Mouse (Mus musculus) large intestine, adult 2 months (tissue): Measurements from ENCODE around the gene Prpf40a. TPM values are rescaled to one million over a fixed set of nuclear protein-coding genes. Genes with fewer than 3 reads are reported as not detected.

Experiments used
- DNase-seq: peaks from one replicate; pipeline ENCODE4 v3.0.0-alpha.2; 2012; ENCODE audit warnings: low read depth, low spot score
- WGBS: fragments of 180-500 bp; shearing (Covaris S2); methylation state at CpG from one replicate; pipeline ENCODE4 v1.1.7; 2018; 5-methylcytosine and 5-hydroxymethylcytosine counted together
- polyA plus RNA-seq: library from polyadenylated mRNA; depleted of rRNA; stranded (reverse); fragments of >200 nt; gene quantifications from 2 replicates; pipeline ENCODE4 v1.2.3, GENCODE M21; 2012; rRNA removed

Gene Prpf40a
- polyA plus RNA-seq, 1 experiment, result 9.1 TPM

- 77% methylated on average over 5 of the region's 5 CpGs for WGBS
- no peak for DNase-seq
These were observed 82.5 kb downstream of the Prpf40a start for GRCm38 (mm10) chr2:53108547-53108946.

DNA sequence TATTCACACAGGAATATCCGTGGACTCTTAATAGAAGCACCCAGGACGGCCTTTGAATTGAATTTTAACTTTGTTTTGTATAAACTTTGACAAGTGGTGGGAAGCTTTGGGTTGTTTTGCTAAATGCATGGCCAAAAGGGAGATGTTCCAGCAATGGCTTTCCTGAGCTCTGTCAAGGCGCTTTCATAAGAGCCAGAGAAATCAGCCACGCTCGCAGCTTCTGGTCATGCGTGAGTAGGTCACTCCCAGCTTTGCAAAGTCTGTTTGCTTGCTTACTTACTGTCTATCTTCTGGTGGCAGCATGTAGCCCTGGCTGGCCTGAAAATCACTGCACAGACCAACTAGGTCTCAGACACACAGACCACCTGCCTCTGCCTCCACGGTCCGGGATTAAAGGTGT lies 84.6 kb downstream of the Prpf40a start:
- WGBS, result 85% methylated on average over 8 of the region's 8 CpGs
- no peak for DNase-seq

- WGBS, result 76% methylated on average over 7 of the region's 7 CpGs
- no peak for DNase-seq
These were observed 85.0 kb downstream of the Prpf40a start for GRCm38 (mm10) chr2:53106056-53106455.

DNA sequence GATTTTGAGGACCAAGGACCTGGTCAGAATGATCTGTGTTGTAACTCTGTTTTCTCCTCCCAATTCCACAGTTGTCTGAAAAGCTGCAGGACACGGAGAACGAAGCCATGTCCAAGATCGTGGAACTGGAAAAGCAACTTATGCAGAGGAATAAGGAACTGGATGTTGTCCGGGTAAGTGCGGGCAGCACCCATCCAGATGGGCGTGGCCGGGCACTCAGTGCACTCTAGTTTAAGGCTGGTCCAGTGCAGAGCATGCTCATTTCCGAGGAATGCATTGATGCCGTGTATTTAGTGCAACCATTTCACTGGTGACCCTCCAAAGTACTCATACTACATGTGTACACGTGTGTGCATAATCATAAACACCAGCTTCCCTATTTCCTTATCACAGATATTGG lies 85.7 kb downstream of the Prpf40a start:
- DNase-seq, result no peak
- 39% methylated on average over 10 of the region's 10 CpGs for WGBS

DNA sequence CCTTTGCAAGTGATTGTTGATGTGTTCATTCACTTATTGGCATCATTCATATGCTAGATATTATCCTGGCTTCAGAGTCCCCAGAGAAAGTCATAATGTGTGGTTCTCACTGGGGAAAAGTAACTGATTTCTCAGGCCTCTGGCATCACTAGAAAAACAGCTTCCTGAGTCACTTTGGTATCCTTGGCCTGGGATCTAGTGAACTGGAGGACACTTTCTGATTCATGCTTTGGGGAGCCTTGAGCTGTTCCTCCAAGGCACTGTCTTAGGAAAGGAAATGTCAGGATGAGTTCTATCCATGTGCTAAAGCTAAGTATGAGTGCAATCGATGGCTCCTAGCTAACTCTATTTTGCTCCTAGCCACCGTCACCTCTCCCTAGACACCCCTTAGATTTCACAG lies 88.2 kb downstream of the Prpf40a start:
- no peak for DNase-seq
- 96% methylated on average over 2 of the region's 2 CpGs for WGBS

- WGBS, result 79% methylated on average over 11 of the region's 11 CpGs
- DNase-seq, result no peak
These were observed 89.0 kb downstream of the Prpf40a start for GRCm38 (mm10) chr2:53101885-53102740.

DNA sequence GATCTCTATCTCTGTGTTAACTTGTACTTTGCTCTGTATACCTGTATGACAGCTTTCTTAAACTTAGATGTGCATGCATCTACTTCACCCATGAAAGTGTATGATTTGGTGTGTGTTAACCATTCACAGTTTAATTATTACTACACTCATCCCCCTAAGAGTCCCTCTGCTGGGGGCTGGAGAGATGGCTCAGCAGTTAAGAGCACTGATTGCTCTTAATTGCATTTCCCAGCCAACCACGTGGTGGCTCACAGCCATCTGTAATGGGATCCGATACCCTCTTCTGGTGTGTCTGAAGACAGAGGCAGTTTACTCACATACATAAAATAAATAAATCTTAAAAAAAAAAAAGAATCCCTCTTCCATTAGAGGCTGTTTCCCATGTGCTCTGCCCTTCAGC lies 91.0 kb downstream of the Prpf40a start:
- WGBS, result 39% methylated on average over 2 of the region's 2 CpGs
- DNase-seq, result no peak

- 90% methylated on average over 3 of the region's 3 CpGs for WGBS
- no peak for DNase-seq
These were observed 95.6 kb downstream of the Prpf40a start for GRCm38 (mm10) chr2:53095489-53095888.

DNA sequence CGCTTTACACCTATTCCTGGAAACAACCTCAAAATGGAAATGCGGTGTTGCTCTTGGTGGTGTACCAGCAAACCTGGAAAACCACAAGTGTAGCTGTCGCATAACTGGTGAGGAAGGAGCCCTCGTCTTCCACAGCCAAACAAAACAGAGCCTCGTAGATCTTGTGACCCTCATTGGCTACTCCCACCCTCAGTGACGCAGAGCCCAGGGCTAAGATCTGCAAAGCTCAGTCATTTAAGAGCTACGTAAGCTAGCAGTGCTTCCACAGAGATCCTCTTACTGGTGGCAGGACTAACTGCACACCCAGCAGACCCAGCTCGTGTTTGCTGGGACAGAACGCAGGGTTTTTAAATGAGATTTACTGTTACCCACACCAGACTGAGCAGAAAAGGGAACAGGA lies 96.1 kb downstream of the Prpf40a start:
- no peak for DNase-seq
- 86% methylated on average over 9 of the region's 9 CpGs for WGBS

DNA sequence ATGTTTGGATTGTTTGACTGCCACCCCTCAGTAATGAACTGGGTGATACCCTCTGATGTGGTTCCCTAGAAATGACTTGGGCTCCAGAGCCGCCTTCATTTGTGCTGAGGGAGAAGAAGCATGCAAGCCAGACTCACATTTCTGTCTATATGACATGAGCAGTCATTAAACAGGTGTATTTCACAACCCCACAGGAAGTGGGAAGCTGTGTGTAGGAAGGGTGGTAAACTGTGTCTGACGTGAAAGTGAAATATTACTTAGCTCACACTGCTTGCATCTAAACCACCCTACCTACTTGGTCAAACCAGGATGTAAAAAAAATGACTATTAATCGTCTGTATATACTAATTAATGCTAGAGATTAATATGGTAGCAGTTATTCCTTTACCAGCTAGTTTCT lies 102.3 kb downstream of the Prpf40a start:
- DNase-seq, result no peak
- WGBS, result 85% methylated on average over 3 of the region's 3 CpGs

DNA sequence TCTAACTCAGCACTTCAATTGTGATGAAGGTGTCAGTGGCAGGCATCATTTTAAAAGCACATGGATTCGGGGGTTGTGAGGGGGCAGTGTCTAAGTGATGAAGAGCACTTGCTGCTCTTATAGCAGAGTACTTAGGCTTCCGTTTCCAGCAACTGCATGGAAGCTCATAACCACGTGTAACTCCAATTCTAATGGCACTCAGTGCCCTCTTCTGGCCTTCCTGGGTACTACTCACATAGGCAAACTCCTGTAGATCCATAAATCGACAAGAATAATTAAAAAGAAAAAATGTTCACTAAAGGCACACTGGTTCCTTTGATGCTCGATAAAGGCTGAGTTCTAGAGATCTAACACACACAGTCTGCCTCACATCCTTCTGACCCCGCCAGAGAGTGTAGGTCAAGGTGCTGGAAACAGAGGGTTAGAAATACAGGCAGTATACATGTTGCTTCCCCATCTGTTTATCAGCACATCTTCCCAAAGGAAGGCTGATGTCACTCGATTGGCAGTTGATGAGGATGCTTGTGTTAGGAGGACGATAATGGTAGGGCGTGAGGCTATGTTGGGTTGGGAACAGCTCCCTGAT lies 105.4 kb downstream of the Prpf40a start:
- DNase-seq, result peak; percentile 25
- WGBS, result 53% methylated on average over 9 of the region's 9 CpGs

Other genes with a start within 250 kb of the Prpf40a start
- 9.1 and 9.3 TPM in 2 replicates for gene Arl6ip6, start 442 bp upstream of the Prpf40a start, polyA plus RNA-seq